Mouse (Mus musculus) lung, embryonic 15.5 days (tissue): Measurements from ENCODE around the gene Ralb. TPM values are rescaled to one million over a fixed set of nuclear protein-coding genes. Genes with fewer than 3 reads are reported as not detected.

Source experiments
- ATAC-seq: fragments of 200-750 bp; cut with Nextera tagmentation; 2 replicates; pipeline ENCODE4 v1.8.0; 2017; ENCODE audit warnings: moderate number of reproducible peaks, borderline replicate concordance; ENCODE audit not compliant: low FRiP score, low TSS enrichment; ENCODE audit errors: extremely low read depth
- H3K27ac ChIP-seq: fragments of 300-500 bp; sonication (generic); 2 replicates; pipeline ENCODE4 v1.5.1; 2015; ENCODE audit warnings: moderate library complexity, mild to moderate bottlenecking, inconsistent platforms
- H3K27me3 ChIP-seq: fragments of 300-500 bp; sonication (generic); 2 replicates; pipeline ENCODE4 v1.6.1; 2015; ENCODE audit warnings: inconsistent platforms
- H3K36me3 ChIP-seq: fragments of 300-500 bp; sonication (generic); 2 replicates; pipeline ENCODE4 v1.6.1; 2015; ENCODE audit warnings: inconsistent platforms
- H3K4me1 ChIP-seq: fragments of 300-500 bp; sonication (generic); 2 replicates; pipeline ENCODE4 v1.6.1; 2015; ENCODE audit warnings: inconsistent platforms
- H3K4me2 ChIP-seq: fragments of 300-500 bp; sonication (generic); 2 replicates; pipeline ENCODE4 v1.6.1; 2015; ENCODE audit warnings: inconsistent platforms, mild to moderate bottlenecking, moderate library complexity
- H3K4me3 ChIP-seq: fragments of 300-500 bp; sonication (generic); 2 replicates; pipeline ENCODE4 v1.5.1; 2015; ENCODE audit warnings: mild to moderate bottlenecking, inconsistent platforms
- H3K9ac ChIP-seq: fragments of 300-500 bp; sonication (generic); 2 replicates; pipeline ENCODE4 v1.6.1; 2015; ENCODE audit warnings: inconsistent platforms
- H3K9me3 ChIP-seq: fragments of 300-500 bp; sonication (generic); 2 replicates; pipeline ENCODE4 v1.6.1; 2016; ENCODE audit warnings: inconsistent platforms
- WGBS: fragments of 180-500 bp; shearing (Covaris S2); methylation state at CpG from one replicate; pipeline ENCODE4 v1.1.7; 2015; 5-methylcytosine and 5-hydroxymethylcytosine counted together
- polyA plus RNA-seq: library from polyadenylated mRNA; unstranded; fragments of >200 nt; fragmentation: Nextera tagmentation; extraction: Ambion mirVana; gene quantifications from 2 replicates; pipeline ENCODE4 v1.2.1, GENCODE M21; 2015

Gene Ralb
- polyA plus RNA-seq: 254 and 264 TPM in 2 replicates

DNA sequence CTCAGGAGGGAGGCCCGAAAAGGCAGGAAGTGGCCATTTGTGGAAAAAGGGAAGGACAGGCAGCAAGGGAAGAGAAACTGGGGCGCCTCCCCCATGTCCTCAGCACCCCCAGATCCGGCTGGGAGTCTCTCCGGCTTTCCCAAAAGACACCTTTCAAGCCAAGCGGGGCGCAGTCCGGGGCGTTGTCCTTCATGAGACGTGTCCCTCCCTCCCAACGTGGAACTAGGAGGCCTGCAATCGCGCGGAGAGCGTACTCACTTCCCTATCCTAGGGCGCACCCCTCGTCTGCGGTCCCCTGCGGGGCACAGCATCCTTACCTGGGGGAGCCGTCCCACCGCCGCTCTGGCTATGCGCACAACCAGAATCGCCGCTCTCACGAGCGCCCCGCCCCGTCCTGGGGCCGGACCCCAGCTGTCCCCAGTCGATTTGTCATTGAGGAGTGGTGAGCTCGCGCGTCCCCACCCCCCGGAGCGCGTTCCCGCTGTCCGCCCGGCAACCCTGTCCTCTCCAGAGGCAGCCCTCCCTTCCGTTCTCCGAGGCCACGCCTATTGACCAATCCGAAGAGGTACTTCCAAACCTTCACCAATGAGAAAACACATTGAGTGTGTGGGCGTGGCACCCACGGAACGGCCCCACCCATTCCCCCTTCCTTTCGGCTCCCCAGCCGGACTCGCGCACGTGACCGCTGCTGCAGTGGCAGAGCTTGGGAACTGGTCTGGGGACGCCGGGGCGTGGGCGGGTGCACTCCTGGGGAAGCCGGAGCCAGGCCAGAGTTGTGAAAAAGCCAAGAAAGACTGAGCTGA, at the start of gene Ralb:
Ralb (minus strand) TSS at position 535 of the 803 bp plus-strand sequence.
- H3K9ac ChIP-seq: peak within 1 kb of the TSS; percentile 76

GRCm38 (mm10) chr1:119551651-119552050, 47.1 kb upstream of the Ralb start:
- H3K36me3 ChIP-seq: peaks cover 6% of the 10 kb centered on the region; the same call in 1 of the 2 replicates
- ATAC-seq: no peak

More for the DNA sequence above, at the start of gene Ralb:
- Histone ChIP-seq H3K4me1 (peaks cover 54% of the 10 kb centered on the region), H3K4me3 (peak within 1 kb of the TSS; percentile 73), H3K9me3 (no peaks in the 10 kb centered on the region), H3K4me2 (peak within 1 kb of the TSS; percentile 58), H3K36me3 (peaks cover 15% of the 10 kb centered on the region; the same call in 1 of the 2 replicates), H3K27me3 (no peaks in the 10 kb centered on the region), H3K27ac (peak within 1 kb of the TSS; percentile 85)
- under 1% methylated on average over 57 of the region's 57 CpGs for WGBS
- ATAC-seq: peak; percentile 96

DNA sequence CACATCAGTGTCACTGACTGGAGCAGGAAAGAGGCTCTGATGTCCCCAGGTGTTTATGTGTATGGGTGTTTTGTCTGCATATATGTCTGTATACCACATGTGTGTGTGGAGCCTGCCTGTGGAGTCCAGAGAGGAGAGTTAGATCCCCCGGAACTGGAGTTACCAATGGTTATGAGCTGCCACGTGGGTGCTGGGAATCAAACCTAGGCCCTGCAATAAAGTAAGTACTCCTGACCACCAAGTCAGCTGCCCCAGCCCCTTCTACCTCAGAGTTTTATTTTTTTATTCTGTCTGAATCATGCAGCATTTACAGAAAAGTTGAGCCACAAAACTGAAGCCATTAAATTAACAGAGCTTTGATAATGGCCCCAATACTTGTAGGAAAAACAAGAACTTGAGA, 45.5 kb upstream of the Ralb start:
- Histone ChIP-seq H3K4me1 (0 out of 2 replicates have a peak, but pooled peaks cover 4% of the 10 kb centered on the region), H3K36me3 (peaks cover 6% of the 10 kb centered on the region; the same call in 1 of the 2 replicates)
- WGBS: 86% methylated on average over 2 of the region's 2 CpGs

More at GRCm38 (mm10) chr1:119551651-119552050, 47.1 kb upstream of the Ralb start:
- Histone ChIP-seq H3K9ac (no peak overlapping the region), H3K9me3 (no peaks in the 10 kb centered on the region), H3K4me3 (no peak overlapping the region), H3K27me3 (no peaks in the 10 kb centered on the region), H3K4me2 (no peak overlapping the region), H3K4me1 (0 out of 2 replicates have a peak, but pooled peaks cover 4% of the 10 kb centered on the region), H3K27ac (no peak overlapping the region)
- WGBS: 100% methylated on average over 1 of the region's 1 CpGs

GRCm38 (mm10) chr1:119549327-119549689, 44.7 kb upstream of the Ralb start:
- Histone ChIP-seq H3K9ac (no peak overlapping the region), H3K27ac (no peak overlapping the region), H3K36me3 (peaks cover 6% of the 10 kb centered on the region; the same call in 1 of the 2 replicates), H3K9me3 (no peaks in the 10 kb centered on the region), H3K4me3 (no peak overlapping the region), H3K4me2 (no peak overlapping the region), H3K4me1 (0 out of 2 replicates have a peak, but pooled peaks cover 4% of the 10 kb centered on the region), H3K27me3 (no peaks in the 10 kb centered on the region)
- 81% methylated on average over 7 of the region's 7 CpGs for WGBS
- no peak for ATAC-seq

More for the DNA sequence above, 45.5 kb upstream of the Ralb start:
- Histone ChIP-seq H3K4me2 (no peak overlapping the region), H3K4me3 (no peak overlapping the region), H3K9ac (no peak overlapping the region), H3K27me3 (no peaks in the 10 kb centered on the region), H3K9me3 (no peaks in the 10 kb centered on the region), H3K27ac (no peak overlapping the region)
- no peak for ATAC-seq

DNA sequence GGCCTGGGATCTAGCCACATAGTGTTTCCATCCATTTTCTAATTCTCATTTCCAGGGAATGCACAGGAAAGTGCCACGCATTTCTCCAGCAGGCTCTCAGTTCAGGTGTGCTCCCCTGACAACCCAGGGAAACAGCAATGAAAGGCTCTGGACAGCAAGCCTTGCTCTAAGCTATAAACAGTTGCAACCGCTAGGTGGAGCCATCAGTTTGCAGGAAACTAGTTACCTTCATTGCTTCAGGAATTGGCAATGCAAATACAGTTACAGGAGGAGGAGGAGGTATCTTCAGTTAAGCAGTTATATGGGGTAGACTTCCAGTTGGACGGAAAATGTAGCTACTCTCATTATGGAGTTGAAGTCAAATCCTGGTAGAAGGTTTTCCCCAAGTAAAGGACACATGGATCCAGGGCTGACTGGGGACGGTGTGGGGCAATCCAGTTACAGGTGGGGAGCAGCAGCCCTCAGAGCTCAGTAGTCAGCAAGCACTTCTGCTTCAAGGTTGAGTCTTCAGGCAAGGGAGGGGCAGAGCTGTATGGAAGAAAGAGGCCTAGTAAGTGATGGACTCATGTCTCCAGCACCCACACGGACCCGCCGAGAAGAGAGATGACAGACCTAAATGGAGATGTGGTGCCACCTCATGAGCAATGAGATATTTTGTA, 44.2 kb upstream of the Ralb start:
- 66% methylated on average over 7 of the region's 7 CpGs for WGBS
- Histone ChIP-seq H3K9ac (no peak overlapping the region), H3K27ac (no peak overlapping the region), H3K27me3 (no peaks in the 10 kb centered on the region), H3K36me3 (peaks cover 6% of the 10 kb centered on the region; the same call in 1 of the 2 replicates), H3K4me1 (0 out of 2 replicates have a peak, but pooled peaks cover 4% of the 10 kb centered on the region), H3K4me2 (no peak overlapping the region), H3K4me3 (no peak overlapping the region), H3K9me3 (no peaks in the 10 kb centered on the region)
- no peak for ATAC-seq

DNA sequence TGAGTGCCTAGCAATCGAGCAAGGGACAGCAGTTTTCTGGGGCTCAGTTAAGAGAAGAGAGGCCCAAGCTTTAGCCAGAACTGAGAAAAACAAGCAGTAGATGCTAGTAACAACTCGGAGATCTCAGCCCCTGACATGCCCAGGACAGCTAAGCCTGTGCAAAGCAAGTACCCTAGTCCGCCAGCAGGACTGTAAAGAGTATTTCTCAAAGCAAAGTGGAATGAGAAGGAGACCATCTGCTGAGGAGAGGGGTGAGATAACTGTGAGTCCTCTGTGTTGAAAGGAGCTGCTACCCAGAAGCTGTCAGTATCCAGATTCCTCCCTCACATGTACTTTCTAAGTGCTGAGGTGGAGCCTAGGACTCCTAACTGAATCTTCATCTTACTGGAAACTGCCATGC, 41.9 kb upstream of the Ralb start:
- ATAC-seq: peak; percentile 81; the same call in 1 of the 2 replicates
- Histone ChIP-seq H3K36me3 (0 out of 2 replicates have a peak, but pooled peaks cover 3% of the 10 kb centered on the region), H3K27ac (peak overlapping the region; percentile 44)

GRCm38 (mm10) chr1:119545671-119546070, 41.1 kb upstream of the Ralb start:
- WGBS: 79% methylated on average over 4 of the region's 4 CpGs
- Histone ChIP-seq H3K27ac (peak overlapping the region; percentile 44; the same call in 1 of the 2 replicates), H3K9me3 (no peaks in the 10 kb centered on the region), H3K36me3 (0 out of 2 replicates have a peak, but pooled peaks cover 3% of the 10 kb centered on the region), H3K4me1 (peaks cover 23% of the 10 kb centered on the region), H3K4me3 (no peak overlapping the region), H3K9ac (no peak overlapping the region), H3K4me2 (no peak overlapping the region), H3K27me3 (no peaks in the 10 kb centered on the region)
- ATAC-seq: no peak

More for the DNA sequence above, 41.9 kb upstream of the Ralb start:
- H3K9me3 ChIP-seq: no peaks in the 10 kb centered on the region
- H3K9ac ChIP-seq: no peak overlapping the region
- H3K4me1 ChIP-seq: peaks cover 20% of the 10 kb centered on the region
- H3K27me3 ChIP-seq: no peaks in the 10 kb centered on the region
- WGBS: 63% methylated on average over 3 of the region's 3 CpGs
- H3K4me2 ChIP-seq: no peak overlapping the region
- no peak overlapping the region for H3K4me3 ChIP-seq

DNA sequence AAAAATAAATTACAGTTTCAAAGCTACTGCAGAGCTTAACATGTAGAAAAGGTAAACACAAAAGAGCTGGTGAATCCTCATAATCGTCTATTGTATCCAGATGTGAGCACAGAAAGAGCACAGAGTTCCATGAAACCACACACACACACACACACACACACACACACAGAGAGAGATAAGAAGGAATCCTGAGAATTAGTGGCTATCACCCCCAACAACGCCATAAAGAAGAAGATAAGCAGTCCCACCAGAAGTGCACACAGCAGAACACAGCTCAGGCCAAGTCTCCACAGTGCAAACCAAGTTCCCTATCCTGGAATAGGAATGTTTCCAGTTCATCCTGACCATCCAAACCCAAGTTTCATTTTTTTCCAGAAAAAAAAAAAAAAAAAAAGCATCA, 40.6 kb upstream of the Ralb start:
- Histone ChIP-seq H3K36me3 (0 out of 2 replicates have a peak, but pooled peaks cover 3% of the 10 kb centered on the region), H3K9me3 (no peaks in the 10 kb centered on the region), H3K27ac (no peak overlapping the region), H3K9ac (no peak overlapping the region), H3K27me3 (no peaks in the 10 kb centered on the region), H3K4me3 (no peak overlapping the region), H3K4me2 (no peak overlapping the region), H3K4me1 (peaks cover 23% of the 10 kb centered on the region)
- 18% methylated on average over 2 of the region's 2 CpGs for WGBS
- no peak for ATAC-seq

- H3K27ac ChIP-seq: no peak overlapping the region
- 57% methylated on average over 5 of the region's 5 CpGs for WGBS
- ATAC-seq: no peak
Observed at GRCm38 (mm10) chr1:119544611-119545155, 40.1 kb upstream of the Ralb start.

DNA sequence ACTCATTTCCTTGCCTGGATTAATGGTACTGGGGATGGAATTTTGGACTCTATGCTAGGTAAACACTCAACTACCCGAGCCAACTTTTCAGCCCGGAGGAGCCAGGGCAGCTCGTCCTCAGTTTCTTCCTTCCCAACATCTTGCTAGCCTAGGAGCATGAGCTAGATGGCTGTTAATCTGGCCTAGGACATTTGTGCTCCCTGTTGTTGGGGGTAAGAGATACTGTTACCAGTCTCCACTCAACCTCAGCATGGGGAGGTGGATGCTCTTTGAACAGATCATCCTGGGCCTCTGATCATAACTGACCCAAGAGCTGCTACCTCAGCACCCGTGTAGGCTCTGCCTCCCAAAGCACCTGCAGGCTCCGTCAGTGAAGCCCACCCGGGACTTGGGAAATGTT, 38.7 kb upstream of the Ralb start:
- H3K27ac ChIP-seq: no peak overlapping the region
- no peaks in the 10 kb centered on the region for H3K9me3 ChIP-seq
- no peak overlapping the region for H3K9ac ChIP-seq
- H3K27me3 ChIP-seq: no peaks in the 10 kb centered on the region
- peaks cover 23% of the 10 kb centered on the region for H3K4me1 ChIP-seq
- 74% methylated on average over 6 of the region's 6 CpGs for WGBS
- no peak overlapping the region for H3K4me3 ChIP-seq
- no peak for ATAC-seq
- 0 out of 2 replicates have a peak, but pooled peaks cover 3% of the 10 kb centered on the region for H3K36me3 ChIP-seq
- H3K4me2 ChIP-seq: no peak overlapping the region

More at GRCm38 (mm10) chr1:119544611-119545155, 40.1 kb upstream of the Ralb start:
- 0 out of 2 replicates have a peak, but pooled peaks cover 3% of the 10 kb centered on the region for H3K36me3 ChIP-seq
- H3K4me3 ChIP-seq: no peak overlapping the region
- peaks cover 23% of the 10 kb centered on the region for H3K4me1 ChIP-seq
- no peak overlapping the region for H3K4me2 ChIP-seq
- H3K27me3 ChIP-seq: no peaks in the 10 kb centered on the region
- H3K9ac ChIP-seq: no peak overlapping the region
- no peaks in the 10 kb centered on the region for H3K9me3 ChIP-seq

- Histone ChIP-seq H3K36me3 (no peaks in the 10 kb centered on the region), H3K27ac (peak overlapping the region; percentile 31), H3K4me1 (peaks cover 19% of the 10 kb centered on the region), H3K27me3 (no peaks in the 10 kb centered on the region), H3K4me2 (no peak overlapping the region), H3K9ac (no peak overlapping the region), H3K9me3 (no peaks in the 10 kb centered on the region), H3K4me3 (no peak overlapping the region)
- no peak for ATAC-seq
- whole genome bisulfite sequencing: 38% methylated on average over 3 of the region's 3 CpGs
Observed at GRCm38 (mm10) chr1:119541570-119541969, 37.0 kb upstream of the Ralb start.
